Mouse (Mus musculus) liver, embryonic 14.5 days (tissue): ENCODE results near the gene Gpc6.

ENCODE experiments used
- CTCF ChIP-seq: IDR thresholded peaks from 2 replicates; pipeline ENCODE4 v1.5.1; 2016; ENCODE audit warnings: antibody characterized with exemption, low read depth, control low read depth
- EP300 ChIP-seq: IDR thresholded peaks from 2 replicates; pipeline ENCODE4 v1.6.1; 2016; ENCODE audit warnings: antibody characterized with exemption, low read depth

DNA sequence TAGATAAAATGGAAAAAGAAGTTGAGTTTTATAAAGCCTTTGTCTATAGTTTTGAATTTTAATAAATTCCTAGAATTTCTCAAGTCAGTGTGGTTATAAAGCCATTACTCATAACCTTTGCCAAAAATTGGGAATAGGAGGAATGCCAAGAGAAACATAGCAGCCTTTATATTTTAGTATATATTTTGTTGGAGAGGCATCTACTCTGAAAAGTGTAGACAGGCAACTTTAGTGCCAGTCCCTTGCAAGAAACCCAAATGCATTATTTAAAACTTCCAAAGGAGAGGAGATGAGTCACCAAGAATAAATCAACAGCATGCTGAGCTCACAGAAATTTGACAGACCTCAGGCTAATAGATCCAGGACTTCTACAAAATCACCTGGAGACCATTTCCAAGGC is 301.8 kb downstream of the Gpc6 start:
- no peak for TF ChIP-seq CTCF
- no peak for TF ChIP-seq EP300
